Mouse (Mus musculus): ENCODE measurements at regions not wholly inside any gene's neighbourhood (a gene's known extent, or its start where the extent isn't known, plus 50 kb on each side); places are given as distances from the start of the nearest gene placed in this dataset.

DNA sequence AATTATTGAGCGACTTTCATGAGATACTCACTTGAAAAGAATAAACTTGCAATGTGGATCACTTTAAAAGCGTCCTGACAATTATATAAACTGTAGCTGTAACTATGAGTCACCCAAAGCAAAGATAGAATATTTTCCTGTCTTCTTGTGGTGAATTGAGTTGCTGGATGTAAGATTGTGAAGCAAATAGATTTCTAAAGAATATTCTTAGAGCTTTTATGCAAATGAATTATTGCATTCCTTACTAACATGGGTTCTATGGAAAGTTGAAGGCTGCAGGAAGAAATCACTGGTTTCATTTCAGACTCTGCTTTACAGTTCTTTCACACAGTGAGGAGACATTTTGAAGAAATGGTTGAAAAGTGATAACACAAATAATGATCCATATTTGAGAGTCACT lies 656.8 kb downstream of the Htr1a start:
- intact Hi-C loops (cut with DNase I) = no loop called here
- peak in 1 of 2 experiments; percentile 51 for DNase-seq (ENCODE audit: low spot score in 2 of 2)

DNA sequence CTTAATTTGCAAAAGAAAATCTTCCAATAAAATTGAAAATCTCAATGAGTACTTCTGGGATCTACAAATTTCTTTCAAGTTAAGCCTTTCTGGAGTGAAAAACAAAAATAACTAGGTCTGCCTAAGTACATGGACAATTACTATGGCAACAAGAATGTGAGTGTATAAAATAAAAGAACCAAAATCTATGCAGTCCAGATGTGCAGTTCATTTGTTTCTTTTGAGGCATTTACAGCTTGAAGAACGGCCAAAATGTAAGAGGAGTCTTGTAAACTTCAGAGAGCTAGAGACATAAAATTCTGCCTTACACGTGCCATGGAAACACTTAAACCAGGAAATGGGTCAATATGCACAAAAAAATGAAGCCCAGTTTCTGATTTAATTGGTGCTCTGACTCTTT lies 698.7 kb downstream of the Htr1a start:
- DNase-seq (ENCODE audit: low spot score in 2 of 2) = no peak
- intact Hi-C loops (cut with DNase I) = no loop called here

DNA sequence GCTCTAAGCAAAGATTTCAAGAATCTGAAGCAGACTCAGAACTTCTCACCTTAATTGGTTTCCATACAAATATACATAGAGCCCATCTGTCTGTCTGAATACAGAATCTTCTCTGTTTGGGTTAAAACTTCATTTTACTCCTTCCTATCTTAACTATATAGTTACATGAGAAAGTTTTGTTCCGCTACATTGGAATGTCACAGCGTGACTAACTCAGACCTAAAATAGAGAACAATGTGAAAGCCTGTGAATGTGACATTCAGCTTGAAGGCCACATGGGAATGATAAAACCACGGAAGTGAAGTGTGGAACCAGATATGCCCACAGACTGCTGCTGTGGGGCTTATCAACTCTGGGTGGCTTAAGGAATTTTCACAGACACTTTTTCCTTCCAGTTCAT lies 722.9 kb downstream of the Htr1a start:
- intact Hi-C loops (cut with DNase I) = loop anchor here (5.0 to 10.0 kb wide), 2 partner anchors 526 to 722 kb away; partner anchors contain the start of gene Htr1a
- DNase-seq (ENCODE audit: low spot score in 2 of 2) = peak in 1 of 2 experiments; percentile 73

DNA sequence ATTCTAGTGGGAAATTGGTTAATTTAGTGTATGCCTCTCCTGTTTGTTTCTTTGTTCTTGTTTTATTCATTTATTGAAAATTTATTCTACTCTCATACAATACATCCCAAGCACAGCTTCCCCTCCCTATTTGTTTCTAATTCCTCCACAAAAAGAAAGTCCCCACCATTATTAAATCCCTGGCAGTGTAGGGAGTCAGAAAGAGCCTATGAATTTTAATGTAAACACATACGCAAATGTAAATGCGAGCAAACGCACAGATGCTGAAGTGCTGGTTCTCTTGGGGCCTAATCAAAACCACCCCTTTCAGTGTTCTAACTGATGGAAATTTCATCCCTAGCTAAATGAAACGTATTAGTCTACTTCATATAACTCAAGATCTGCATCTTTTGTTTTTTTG lies 729.9 kb downstream of the Htr1a start:
- no peak for DNase-seq (ENCODE audit: low spot score in 2 of 2)
- intact Hi-C loops (cut with DNase I) = no loop called here

DNA sequence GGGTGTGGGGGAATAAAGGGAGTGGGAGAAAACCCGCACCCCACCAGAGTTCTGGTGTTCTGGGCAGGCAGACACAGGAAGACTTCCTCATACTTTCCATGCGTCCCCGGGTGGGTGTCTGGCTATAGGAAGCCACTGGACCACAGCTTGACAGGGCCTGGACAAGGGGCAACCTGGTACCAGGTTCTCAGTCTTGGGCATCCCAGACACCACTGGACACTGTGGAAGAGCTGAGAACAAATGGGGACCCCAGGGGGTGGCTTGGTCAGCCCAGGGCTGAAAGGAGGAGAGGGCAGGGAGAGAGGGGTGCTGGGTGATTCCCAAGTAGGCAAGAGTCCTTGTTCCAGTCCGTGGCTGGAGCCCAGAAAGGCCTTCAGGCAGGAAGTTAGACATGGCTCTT lies 730.9 kb downstream of the Htr1a start:
- intact Hi-C loops (cut with DNase I) = no loop called here
- DNase-seq (ENCODE audit: low spot score in 2 of 2) = no peak

DNA sequence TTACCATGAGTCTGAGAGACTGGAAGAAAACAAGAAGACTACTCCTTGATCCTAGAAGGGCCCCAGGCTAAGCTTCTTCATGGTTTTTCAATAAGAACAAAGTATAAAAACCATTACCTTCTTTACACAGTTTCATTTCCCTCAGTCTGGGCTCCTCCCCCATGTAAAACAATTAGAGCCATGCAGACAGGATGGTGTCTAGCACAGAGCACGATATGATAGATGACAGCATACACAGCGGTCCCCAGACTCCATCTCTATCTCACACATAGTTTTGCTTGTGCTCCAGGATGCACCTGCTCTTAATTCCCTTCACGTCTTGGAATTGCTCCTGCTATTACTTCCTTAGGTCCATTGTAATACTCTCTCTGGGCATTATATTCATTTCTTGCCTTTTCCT lies 737.3 kb downstream of the Htr1a start:
- no peak for DNase-seq (ENCODE audit: low spot score in 2 of 2)
- intact Hi-C loops (cut with DNase I) = no loop called here
